Mouse (Mus musculus): Measurements from ENCODE around the gene Ifnar2.

Gene Ifnar2

GRCm38 (mm10) chr16:91372577-91373472 lies at the start of gene Ifnar2:
TSS of gene Ifnar2 (plus strand) at chr16:91372783.
- no peak for DNase-seq (ENCODE audit: extremely low spot score, low read depth, low spot score)

GRCm38 (mm10) chr16:91327605-91328004 lies 45.0 kb upstream of the Ifnar2 start:
- DNase-seq (ENCODE audit: extremely low spot score, low read depth, low spot score) = no peak

DNA sequence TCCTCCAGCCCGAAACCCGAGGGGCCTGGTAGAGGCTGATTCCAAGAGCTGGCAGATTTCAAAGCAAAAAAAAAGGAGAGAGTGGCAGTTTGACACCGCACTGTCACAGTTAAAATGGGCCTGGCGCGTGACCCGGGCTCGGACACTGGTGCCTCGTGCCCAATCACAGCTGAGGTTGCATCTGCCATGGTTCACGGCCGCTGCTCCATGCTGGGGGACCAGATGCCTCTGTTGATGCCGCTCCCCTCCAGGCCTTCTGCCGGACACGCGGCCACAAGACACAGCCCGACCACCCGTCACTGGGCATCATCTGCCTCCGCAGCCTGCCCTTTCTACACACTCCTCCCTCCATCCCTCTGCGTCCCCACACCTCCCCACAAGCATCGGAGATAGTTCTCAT lies 43.7 kb upstream of the Ifnar2 start:
- no peak for DNase-seq (ENCODE audit: extremely low spot score, low read depth, low spot score)

GRCm38 (mm10) chr16:91330496-91330895 lies 42.1 kb upstream of the Ifnar2 start:
- DNase-seq (ENCODE audit: extremely low spot score, low read depth, low spot score) = no peak

DNA sequence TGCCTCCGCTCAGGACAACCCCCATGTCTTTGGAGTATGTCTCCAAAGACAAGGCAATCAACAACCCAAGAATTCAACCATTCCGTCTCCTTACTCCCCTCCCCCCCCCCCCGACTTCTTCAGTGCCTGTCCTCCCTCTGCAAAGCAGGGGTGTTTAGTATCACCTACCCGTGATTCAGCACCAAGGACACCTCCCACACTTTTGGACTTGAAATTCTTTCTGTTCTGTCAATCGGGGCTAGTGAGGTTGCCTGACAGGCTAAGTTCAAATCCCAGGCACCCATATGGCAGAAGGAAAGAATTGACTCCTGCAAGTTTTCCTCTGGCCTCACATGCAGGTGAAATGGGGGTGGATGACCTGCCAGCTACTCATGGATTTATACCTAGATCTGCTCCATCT lies 41.4 kb upstream of the Ifnar2 start:
- DNase-seq (ENCODE audit: extremely low spot score, low read depth, low spot score) = peak; percentile 26

GRCm38 (mm10) chr16:91332880-91333279 lies 39.7 kb upstream of the Ifnar2 start:
- no peak for DNase-seq (ENCODE audit: extremely low spot score, low read depth, low spot score)

DNA sequence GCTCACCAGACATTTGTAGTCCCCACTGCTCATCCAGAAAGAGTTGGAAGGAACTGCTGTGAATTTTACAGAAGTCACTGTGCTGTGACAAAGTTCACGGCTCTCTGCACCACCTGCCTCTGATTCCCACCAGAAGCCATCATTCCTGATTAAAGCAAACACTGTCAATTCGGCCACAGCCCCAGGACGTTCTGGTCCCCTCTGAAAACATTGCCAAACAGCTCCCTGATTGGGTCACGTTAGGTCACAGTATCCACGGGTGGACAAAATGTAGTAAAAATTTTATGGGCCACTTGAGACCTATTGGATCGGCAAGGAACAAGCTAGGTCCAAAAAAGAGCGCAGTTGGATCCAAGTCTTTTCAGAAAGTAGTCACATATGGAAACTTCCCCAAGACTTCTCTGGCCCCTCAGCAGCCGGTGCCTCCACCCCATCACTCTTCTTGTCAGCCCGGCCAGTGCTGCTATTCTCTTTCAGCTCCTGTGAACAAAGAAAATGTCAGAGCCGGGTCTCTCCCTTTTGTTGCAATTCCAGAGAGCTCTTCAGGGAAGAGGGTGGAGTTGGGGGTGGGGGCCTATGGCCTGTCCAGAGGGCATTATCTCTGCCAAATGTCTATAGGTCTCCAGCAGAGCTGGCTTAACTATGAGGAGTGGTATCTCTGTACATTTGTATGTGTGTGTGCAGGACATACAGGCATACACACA lies 38.2 kb upstream of the Ifnar2 start:
- DNase-seq (ENCODE audit: extremely low spot score, low read depth, low spot score) = no peak

GRCm38 (mm10) chr16:91336753-91337152 lies 35.8 kb upstream of the Ifnar2 start:
- DNase-seq (ENCODE audit: extremely low spot score, low read depth, low spot score) = no peak

DNA sequence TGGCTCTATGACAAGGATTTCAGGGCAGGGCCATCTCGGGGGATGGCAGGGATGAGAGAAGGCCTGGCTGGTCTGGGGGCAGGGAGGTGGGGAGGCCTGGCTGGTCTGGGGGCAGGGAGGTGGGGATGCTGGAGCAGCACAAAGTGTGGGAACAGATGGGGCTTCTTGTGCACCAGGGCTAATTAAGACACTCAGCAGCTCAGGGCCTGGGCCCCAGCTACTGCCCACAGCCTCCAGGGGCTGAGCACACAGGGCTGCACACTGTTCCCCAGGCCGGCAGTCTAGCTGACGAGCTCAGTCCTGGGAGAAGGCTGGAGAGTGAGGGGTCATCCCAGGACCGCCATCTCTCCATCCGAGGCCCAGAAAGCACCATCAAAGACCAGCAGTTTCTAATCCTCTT lies 35.1 kb upstream of the Ifnar2 start:
- no peak for DNase-seq (ENCODE audit: extremely low spot score, low read depth, low spot score)

GRCm38 (mm10) chr16:91346491-91346890 lies 26.1 kb upstream of the Ifnar2 start:
- DNase-seq (ENCODE audit: extremely low spot score, low read depth, low spot score) = no peak

- DNase-seq (ENCODE audit: extremely low spot score, low read depth, low spot score) = no peak
Measured at GRCm38 (mm10) chr16:91347491-91348263, 24.9 kb upstream of the Ifnar2 start.

DNA sequence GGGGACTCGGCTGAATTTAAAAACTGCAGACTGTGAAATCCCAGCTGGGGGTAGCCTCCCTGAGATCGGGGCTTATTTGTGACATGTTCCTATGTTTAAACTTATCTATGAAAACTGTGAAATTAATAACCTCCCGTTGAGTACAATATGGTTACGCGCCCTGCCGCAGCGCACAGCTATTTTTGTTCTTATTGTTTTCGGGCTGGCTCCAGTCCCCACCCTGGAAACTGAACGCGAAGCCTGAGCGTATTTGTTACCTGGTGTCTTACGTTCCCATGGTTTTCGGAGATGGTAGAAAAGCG lies 24.4 kb upstream of the Ifnar2 start:
- DNase-seq (ENCODE audit: extremely low spot score, low read depth, low spot score) = no peak

- DNase-seq (ENCODE audit: extremely low spot score, low read depth, low spot score) = no peak
Measured at GRCm38 (mm10) chr16:91348588-91349330, 23.8 kb upstream of the Ifnar2 start.

GRCm38 (mm10) chr16:91352084-91352562 lies 20.5 kb upstream of the Ifnar2 start:
- peak; percentile 67 for DNase-seq (ENCODE audit: extremely low spot score, low read depth, low spot score)

- DNase-seq (ENCODE audit: extremely low spot score, low read depth, low spot score) = no peak
Measured at GRCm38 (mm10) chr16:91352749-91353148, 19.8 kb upstream of the Ifnar2 start.

DNA sequence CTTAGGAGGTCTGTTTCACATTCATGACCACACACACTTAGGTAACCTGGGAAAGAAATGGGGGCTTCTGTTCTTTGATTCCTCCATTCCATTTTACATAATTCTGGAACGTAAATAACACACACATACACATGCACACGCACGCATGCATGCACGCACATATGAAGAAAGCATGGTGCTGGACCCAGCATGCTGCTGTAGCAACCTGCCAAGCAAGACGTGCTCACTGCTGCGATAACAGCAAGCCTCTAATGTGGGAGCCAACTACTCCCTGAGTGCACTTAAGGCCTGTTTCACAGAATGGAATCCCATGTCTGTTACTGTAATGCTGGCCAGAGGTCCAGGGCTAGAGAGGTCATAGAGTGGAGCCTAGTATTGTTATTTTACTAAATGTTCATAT lies 19.4 kb upstream of the Ifnar2 start:
- no peak for DNase-seq (ENCODE audit: extremely low spot score, low read depth, low spot score)

- DNase-seq (ENCODE audit: extremely low spot score, low read depth, low spot score) = no peak
Measured at GRCm38 (mm10) chr16:91353638-91354037, 18.9 kb upstream of the Ifnar2 start.

- no peak for DNase-seq (ENCODE audit: extremely low spot score, low read depth, low spot score)
Measured at GRCm38 (mm10) chr16:91354599-91354998, 18.0 kb upstream of the Ifnar2 start.

DNA sequence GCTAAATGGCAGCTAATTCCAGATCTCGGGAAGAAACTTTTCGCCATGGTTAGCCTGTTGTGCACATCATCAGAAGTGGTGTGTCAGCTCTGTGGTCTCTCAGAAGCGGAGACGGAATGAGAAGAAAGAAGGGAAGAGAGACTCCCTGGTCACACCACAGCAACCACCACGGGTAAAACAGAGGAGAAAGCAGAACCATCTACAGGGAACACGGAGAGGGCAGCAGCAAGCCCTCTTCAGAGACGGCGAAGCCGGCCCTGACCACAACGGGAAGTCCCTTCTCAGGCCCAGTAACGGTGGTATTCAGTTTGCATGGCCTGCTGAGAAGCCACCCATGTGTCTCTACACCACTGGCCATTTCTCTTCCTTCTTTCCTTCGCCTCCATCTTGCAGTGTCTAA lies 17.4 kb upstream of the Ifnar2 start:
- DNase-seq (ENCODE audit: extremely low spot score, low read depth, low spot score) = no peak

DNA sequence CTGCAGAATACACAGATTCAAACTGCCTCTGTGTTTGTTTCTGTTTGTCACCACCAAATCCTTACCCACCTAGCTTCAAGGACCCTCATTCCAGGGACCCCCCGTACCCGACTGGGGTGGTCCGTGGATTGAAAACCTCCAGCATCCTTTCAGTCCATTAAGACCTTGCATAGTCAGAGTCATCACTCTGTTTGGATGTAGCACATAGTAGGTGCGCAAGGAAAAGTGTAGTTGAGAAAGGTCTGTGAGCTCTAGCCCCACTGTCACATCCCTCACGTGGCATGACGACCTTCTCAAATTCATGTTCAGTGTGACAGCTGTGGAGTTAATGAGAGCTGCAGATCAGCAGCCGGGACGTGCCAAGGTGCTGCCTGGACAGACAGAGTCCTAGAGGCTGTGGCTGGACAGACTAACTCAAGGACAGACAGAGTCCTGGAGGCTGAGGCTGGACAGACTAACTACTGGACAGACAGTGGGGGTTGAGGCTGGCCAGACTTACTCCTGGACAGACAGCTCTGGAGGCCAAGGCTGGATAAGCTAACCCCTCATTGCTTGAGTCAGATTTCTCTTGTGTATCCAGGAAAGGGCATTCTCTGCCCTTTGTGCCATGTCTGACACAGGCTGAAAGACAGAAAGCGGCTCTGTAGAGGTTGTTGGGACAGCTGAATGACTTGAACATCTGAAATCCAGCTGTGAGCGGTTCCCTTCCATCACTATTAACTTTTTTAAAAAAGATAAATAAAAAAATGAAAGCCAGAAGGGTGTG lies 15.6 kb upstream of the Ifnar2 start:
- DNase-seq (ENCODE audit: extremely low spot score, low read depth, low spot score) = no peak
